Mouse (Mus musculus) liver, embryonic 15.5 days (tissue): ENCODE measurements around the gene Gtf2a1. TPM values are rescaled to one million over a fixed set of nuclear protein-coding genes. Genes with fewer than 3 reads are reported as not detected.

Source experiments
- ATAC-seq: fragments of 200-750 bp; cut with Nextera tagmentation; 2 replicates; pipeline ENCODE4 v1.8.0; 2017; ENCODE audit warnings: moderate number of reproducible peaks, mild to moderate bottlenecking, moderate library complexity; ENCODE audit not compliant: insufficient read depth
- H3K27ac ChIP-seq: fragments of 300-500 bp; sonication (generic); replicated peaks from 2 replicates; pipeline ENCODE4 v1.5.1; 2015; ENCODE audit warnings: mild to moderate bottlenecking, inconsistent platforms
- H3K27me3 ChIP-seq: fragments of 300-500 bp; sonication (generic); 2 replicates; pipeline ENCODE4 v1.6.1; 2015; ENCODE audit warnings: mild to moderate bottlenecking, inconsistent platforms
- H3K36me3 ChIP-seq: fragments of 300-500 bp; sonication (generic); replicated peaks from 2 replicates; pipeline ENCODE4 v1.6.1; 2015; ENCODE audit warnings: moderate library complexity, mild to moderate bottlenecking, inconsistent platforms
- H3K4me1 ChIP-seq: fragments of 300-500 bp; sonication (generic); replicated peaks from 2 replicates; pipeline ENCODE4 v1.6.1; 2015; ENCODE audit warnings: inconsistent platforms
- H3K4me2 ChIP-seq: fragments of 300-500 bp; sonication (generic); 2 replicates; pipeline ENCODE4 v1.6.1; 2015; ENCODE audit warnings: moderate library complexity, mild to moderate bottlenecking, inconsistent platforms
- H3K4me3 ChIP-seq: fragments of 300-500 bp; sonication (generic); replicated peaks from 2 replicates; pipeline ENCODE4 v1.5.1; 2015; ENCODE audit warnings: mild to moderate bottlenecking, inconsistent platforms
- H3K9ac ChIP-seq: fragments of 300-500 bp; sonication (generic); 2 replicates; pipeline ENCODE4 v1.6.1; 2015; ENCODE audit warnings: moderate library complexity, mild to moderate bottlenecking, inconsistent platforms
- H3K9me3 ChIP-seq: fragments of 300-500 bp; sonication (generic); replicated peaks from 2 replicates; pipeline ENCODE4 v1.6.1; 2016; ENCODE audit warnings: inconsistent platforms
- WGBS: fragments of 180-500 bp; shearing (Covaris S2); methylation state at CpG from one replicate; pipeline ENCODE4 v1.1.7; 2015; ENCODE audit warnings: mixed read lengths; ENCODE audit not compliant: insufficient replicate concordance; 5-methylcytosine and 5-hydroxymethylcytosine counted together
- polyA plus RNA-seq: library from polyadenylated mRNA; unstranded; fragments of >200 nt; fragmentation: Nextera tagmentation; extraction: Ambion mirVana; gene quantifications from 2 replicates; pipeline ENCODE4 v1.2.1, GENCODE M21; 2015

Gene Gtf2a1
- 15.3 and 16.1 TPM in 2 replicates for polyA plus RNA-seq

DNA sequence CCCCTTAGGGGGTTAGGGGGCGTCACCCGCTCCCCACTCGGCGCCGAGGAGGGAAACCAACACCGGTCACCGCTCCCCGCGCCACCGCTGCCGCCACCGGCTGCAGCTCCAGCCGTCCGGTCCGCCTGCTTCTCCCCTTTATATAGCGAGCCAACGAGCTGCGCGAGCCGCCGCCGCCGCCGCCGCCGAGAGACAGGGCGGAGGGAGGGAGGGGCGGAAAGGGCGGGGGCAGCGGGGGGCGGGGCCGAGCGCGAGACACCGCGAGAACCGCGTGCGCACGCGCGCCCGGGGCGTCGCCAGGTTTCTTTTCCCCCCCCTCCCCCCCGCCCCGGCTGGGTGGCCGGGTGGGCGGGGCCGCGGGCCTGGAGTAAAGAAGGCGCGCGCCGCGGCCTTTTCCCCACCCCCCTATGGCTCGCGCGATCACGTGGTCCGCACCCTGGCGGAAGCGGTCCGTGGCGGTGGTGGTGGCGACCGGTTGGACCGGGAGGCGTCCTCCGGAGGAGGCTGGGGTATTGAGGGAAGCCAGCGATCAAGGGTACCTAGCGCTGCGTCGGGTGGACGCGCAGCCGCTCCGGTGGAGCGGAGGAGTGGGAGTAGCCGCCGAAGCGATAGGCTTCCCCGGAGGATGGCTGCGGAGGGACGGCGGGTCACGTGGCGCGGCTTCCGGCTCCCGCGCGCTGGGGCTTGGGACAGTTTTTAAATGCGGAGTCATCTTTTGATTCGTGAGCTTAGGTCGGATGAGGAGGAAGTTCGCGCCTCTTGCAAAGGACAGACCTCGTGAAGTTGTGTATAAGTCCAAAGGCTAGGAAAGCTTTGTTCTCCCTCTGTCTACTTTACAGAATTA, at the start of gene Gtf2a1:
Gene Gtf2a1, minus strand, starts transcription at position 641 of the 844 bp plus-strand sequence.
- Histone ChIP-seq H3K27ac (peak within 1 kb of the TSS; percentile 99), H3K9ac (peak within 1 kb of the TSS; percentile 99), H3K36me3 (peaks cover 10% of the 10 kb centered on the region), H3K4me1 (peaks cover 27% of the 10 kb centered on the region), H3K4me2 (peak within 1 kb of the TSS; percentile 87), H3K27me3 (no peaks in the 10 kb centered on the region), H3K9me3 (no peaks in the 10 kb centered on the region), H3K4me3 (peak within 1 kb of the TSS; percentile 91)
- under 1% methylated on average over 89 of the region's 99 CpGs for WGBS
- peak; percentile 82 for ATAC-seq

DNA sequence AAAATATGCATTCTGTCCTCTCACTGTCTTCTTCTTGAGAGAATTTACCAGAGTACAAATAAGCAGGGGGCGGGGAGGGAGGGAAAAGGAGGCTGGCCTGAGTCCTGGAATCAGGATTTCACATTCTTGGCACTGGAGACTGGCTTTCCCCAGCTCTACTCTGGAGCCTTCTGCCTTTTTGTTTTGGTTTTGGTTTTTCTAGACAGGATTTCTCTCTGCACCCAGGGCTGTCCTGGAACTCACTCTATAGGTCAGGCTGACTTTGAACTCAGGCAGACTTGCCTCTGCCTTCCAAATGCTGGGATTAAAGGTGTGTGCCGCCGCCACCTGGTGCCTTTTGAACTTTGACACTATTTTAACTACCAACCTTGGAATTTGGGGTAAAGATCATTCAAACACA, 48.1 kb upstream of the Gtf2a1 start:
- H3K4me1 ChIP-seq: 0 out of 2 replicates have a peak, but pooled peaks cover 4% of the 10 kb centered on the region
- no peak overlapping the region for H3K4me2 ChIP-seq
- H3K9me3 ChIP-seq: no peaks in the 10 kb centered on the region
- H3K36me3 ChIP-seq: peaks cover 6% of the 10 kb centered on the region; the same call in 1 of the 2 replicates
- no peak overlapping the region for H3K9ac ChIP-seq
- no peak for ATAC-seq
- H3K4me3 ChIP-seq: no peak overlapping the region
- no peak overlapping the region for H3K27ac ChIP-seq
- no peaks in the 10 kb centered on the region for H3K27me3 ChIP-seq
- WGBS: 61% methylated on average over 3 of the region's 3 CpGs

DNA sequence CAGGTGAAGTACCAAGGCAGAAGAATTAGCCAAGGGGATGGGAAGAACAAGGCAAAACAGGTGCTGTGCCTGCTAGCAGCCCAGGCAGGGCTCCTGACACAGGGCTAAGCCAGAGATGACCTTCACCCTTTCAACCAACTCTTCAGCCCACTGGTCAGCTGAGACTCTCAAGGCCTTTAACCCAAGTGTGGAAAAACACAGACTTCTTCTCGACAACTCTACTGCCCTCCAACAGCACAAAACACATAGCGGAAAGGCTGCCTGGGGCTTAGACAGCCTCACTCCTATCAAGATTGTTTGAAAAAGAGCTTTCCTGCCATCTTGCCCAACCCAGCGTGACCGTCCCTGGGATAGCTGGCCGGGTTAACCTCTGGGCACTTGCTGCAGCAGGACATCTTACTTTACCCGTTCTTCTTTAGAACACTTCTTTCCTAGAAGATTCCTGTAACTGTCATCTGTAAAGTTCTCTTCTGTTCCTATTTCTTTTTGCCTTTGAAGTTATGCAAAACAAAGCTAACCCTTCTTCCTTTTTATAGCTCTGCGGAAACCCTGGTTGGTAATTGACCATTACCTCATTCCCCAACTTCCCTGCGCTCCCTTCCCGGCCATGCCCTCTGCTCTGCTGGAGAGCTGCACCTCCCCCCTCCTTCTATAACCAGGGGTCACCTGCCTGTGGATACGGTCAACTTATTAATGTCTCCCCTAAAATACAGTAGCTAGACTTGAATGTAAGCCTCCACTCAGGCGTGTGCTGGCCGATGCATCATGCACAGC, 47.0 kb upstream of the Gtf2a1 start:
- ATAC-seq: no peak
- H3K27me3 ChIP-seq: no peaks in the 10 kb centered on the region
- no peaks in the 10 kb centered on the region for H3K9me3 ChIP-seq
- H3K36me3 ChIP-seq: peaks cover 6% of the 10 kb centered on the region; the same call in 1 of the 2 replicates
- H3K4me2 ChIP-seq: no peak overlapping the region
- 65% methylated on average over 12 of the region's 12 CpGs for WGBS
- no peak overlapping the region for H3K27ac ChIP-seq
- H3K4me1 ChIP-seq: 0 out of 2 replicates have a peak, but pooled peaks cover 4% of the 10 kb centered on the region
- no peak overlapping the region for H3K4me3 ChIP-seq
- H3K9ac ChIP-seq: no peak overlapping the region

DNA sequence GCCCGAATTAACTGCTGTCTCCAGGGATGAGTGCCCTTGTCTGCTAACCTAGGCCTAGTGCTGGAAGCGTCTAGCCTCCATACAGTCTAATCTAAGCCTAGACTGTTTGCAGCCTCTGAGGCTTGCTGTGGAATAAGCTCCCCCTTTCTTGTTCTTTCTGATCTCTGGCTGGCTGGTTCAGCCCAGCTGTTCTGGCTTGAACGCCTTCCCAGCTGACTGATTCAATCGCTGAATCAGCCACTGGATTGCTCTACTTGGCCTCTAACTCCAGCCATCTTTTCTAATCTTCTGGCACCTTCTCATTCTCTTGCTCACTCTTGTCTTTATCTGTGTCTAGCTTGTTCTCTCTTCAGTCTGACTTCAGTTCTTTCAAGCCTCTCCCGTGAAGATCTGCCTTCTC, 36.2 kb upstream of the Gtf2a1 start:
- no peak overlapping the region for H3K4me3 ChIP-seq
- H3K27me3 ChIP-seq: no peaks in the 10 kb centered on the region
- no peaks in the 10 kb centered on the region for H3K9me3 ChIP-seq
- H3K9ac ChIP-seq: no peak overlapping the region
- no peak overlapping the region for H3K27ac ChIP-seq
- H3K4me1 ChIP-seq: no peaks in the 10 kb centered on the region
- H3K4me2 ChIP-seq: no peak overlapping the region
- ATAC-seq: no peak
- 57% methylated on average over 5 of the region's 5 CpGs for WGBS
- H3K36me3 ChIP-seq: no peaks in the 10 kb centered on the region

DNA sequence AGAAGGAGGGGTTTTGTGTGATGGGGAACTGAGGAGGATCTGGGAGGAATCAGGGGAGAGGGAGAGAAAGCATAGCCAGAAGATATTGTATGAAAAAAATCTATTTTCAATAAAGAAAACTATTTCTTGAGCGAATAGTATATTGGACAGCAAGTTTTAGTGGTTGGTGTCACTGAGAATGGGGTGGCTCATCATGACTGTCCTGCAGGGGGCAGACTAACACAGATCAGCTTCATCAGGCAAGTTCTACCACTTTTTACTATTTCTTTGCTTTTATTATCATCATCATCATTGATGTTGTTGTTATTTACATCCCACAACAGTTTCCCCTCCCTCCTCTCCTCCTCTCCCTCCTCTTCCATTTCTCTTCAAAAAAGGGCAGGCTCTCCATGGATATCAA, 34.7 kb upstream of the Gtf2a1 start:
- no peak overlapping the region for H3K9ac ChIP-seq
- no peaks in the 10 kb centered on the region for H3K36me3 ChIP-seq
- H3K4me1 ChIP-seq: no peaks in the 10 kb centered on the region
- no peak overlapping the region for H3K27ac ChIP-seq
- no peak overlapping the region for H3K4me2 ChIP-seq
- ATAC-seq: no peak
- H3K9me3 ChIP-seq: no peaks in the 10 kb centered on the region
- H3K4me3 ChIP-seq: no peak overlapping the region
- no peaks in the 10 kb centered on the region for H3K27me3 ChIP-seq
- WGBS: 35% methylated on average over 1 of the region's 1 CpGs

DNA sequence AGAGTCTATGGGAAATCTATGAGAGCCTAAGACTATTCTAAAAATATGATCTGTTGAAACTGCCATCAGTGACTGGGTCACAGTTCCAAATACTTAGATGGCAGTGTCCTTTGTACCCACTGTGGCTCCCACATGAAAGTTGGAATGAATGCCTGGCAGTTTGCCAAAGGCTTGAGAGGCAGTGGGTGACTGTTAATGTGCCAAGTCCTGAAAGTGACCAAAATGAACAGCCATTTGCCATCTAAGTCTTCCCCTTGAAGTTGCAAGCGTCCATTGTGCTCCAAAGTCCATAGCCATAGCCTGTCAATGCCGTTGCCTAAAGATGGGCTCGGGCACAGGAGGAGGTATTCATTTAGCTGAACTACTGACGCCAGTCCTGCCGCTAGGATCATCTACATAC, 19.1 kb upstream of the Gtf2a1 start:
- Histone ChIP-seq H3K27ac (no peak overlapping the region), H3K4me3 (no peak overlapping the region), H3K36me3 (no peaks in the 10 kb centered on the region), H3K4me2 (no peak overlapping the region), H3K4me1 (no peaks in the 10 kb centered on the region), H3K9me3 (no peaks in the 10 kb centered on the region), H3K9ac (no peak overlapping the region), H3K27me3 (no peaks in the 10 kb centered on the region)
- ATAC-seq: no peak
- WGBS: 68% methylated on average over 5 of the region's 5 CpGs

DNA sequence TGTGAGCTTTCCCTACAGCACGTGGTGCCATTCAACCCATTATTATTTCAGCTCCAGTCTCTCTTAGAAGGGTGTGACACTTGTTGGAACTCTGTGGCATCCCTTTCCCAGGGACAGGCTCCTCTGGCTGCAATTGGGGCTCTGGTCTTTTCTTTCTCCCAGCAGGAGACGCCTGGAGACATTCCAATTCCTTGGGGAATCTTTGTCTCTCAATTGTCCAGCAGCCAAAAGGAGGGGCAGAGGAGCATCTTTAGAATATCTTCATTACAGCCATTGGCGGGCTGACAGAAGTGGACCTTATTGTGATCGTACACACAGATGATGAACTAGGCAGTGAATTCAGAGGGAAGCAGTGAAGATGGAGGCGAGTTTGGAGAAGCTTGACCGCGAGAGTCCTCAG, 17.4 kb upstream of the Gtf2a1 start:
- Histone ChIP-seq H3K9me3 (no peaks in the 10 kb centered on the region), H3K36me3 (no peaks in the 10 kb centered on the region), H3K9ac (no peak overlapping the region), H3K4me2 (no peak overlapping the region), H3K4me3 (no peak overlapping the region), H3K27ac (no peak overlapping the region), H3K27me3 (no peaks in the 10 kb centered on the region), H3K4me1 (no peaks in the 10 kb centered on the region)
- no peak for ATAC-seq
- WGBS: 55% methylated on average over 7 of the region's 7 CpGs

DNA sequence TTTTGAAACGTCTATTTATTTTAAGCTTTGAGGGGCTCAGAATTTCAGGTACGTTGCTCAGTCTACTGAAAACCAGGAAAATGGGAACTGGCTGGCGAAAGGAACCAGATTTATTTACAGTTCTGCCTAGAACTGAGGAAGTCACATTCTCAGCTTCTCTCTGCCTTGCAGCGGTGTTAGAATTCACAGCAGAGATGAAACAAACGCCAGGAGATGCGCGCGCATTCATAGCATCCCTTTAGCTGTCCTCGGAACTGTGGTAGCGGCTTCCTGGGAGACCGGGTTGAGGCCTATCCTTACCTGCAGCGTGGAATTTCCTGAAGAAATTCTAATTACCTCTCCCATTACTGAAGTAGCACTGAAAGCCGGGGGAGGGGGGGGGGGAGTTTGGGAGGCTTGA, 16.4 kb upstream of the Gtf2a1 start:
- no peak for ATAC-seq
- 69% methylated on average over 13 of the region's 13 CpGs for WGBS
- H3K4me2 ChIP-seq: no peak overlapping the region
- no peak overlapping the region for H3K27ac ChIP-seq
- H3K27me3 ChIP-seq: no peaks in the 10 kb centered on the region
- H3K4me1 ChIP-seq: no peaks in the 10 kb centered on the region
- H3K36me3 ChIP-seq: no peaks in the 10 kb centered on the region
- no peak overlapping the region for H3K4me3 ChIP-seq
- no peaks in the 10 kb centered on the region for H3K9me3 ChIP-seq
- H3K9ac ChIP-seq: no peak overlapping the region

DNA sequence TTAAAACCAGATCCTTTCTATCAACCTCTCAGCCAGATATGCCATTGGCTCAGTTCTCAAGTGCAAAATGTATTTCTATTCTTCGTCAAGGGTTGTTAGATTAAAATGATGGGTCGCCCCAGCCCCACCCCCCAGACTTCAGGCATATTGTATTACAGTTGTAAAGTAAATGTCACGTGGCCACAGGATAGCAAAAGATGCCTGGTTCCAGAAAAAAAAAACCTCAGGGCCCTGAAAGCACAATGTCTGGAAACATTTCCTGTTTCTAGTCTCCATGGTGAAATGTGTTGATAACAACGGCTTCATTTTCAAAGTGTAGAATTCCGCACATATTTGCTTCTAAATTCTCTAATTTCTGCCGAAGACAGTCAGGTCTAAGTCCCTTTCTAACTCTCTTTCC, 14.3 kb upstream of the Gtf2a1 start:
- Histone ChIP-seq H3K36me3 (no peaks in the 10 kb centered on the region), H3K4me3 (no peak overlapping the region)
- ATAC-seq: no peak

DNA sequence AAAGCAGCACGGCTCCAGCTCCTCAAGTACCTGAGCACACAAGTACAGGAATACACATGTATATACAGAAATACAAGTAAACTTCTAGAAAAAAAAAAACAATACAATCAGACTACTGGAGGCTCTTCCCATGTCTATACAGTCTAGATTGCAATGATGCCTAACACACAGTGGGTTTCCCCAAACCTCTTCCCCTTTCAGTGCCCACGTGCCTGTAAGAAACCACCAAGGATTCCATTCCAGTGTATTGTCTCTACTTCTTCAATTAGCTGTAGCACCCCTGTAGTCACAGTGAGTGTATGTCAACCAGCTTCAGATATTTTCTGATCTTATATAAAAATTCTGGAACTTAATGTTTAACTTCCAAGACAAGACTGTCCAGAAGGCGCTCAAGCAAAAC, 1.8 kb upstream of the Gtf2a1 start:
- H3K4me3 ChIP-seq: no peak overlapping the region
- no peaks in the 10 kb centered on the region for H3K36me3 ChIP-seq
- H3K27ac ChIP-seq: no peak overlapping the region
- no peak overlapping the region for H3K4me2 ChIP-seq
- WGBS: 71% methylated on average over 3 of the region's 3 CpGs
- no peak for ATAC-seq
- H3K27me3 ChIP-seq: no peaks in the 10 kb centered on the region
- H3K4me1 ChIP-seq: peaks cover 21% of the 10 kb centered on the region
- no peak overlapping the region for H3K9ac ChIP-seq
- H3K9me3 ChIP-seq: no peaks in the 10 kb centered on the region

More for the DNA sequence above, 14.3 kb upstream of the Gtf2a1 start:
- no peaks in the 10 kb centered on the region for H3K27me3 ChIP-seq
- H3K9me3 ChIP-seq: no peaks in the 10 kb centered on the region
- 42% methylated on average over 6 of the region's 6 CpGs for WGBS
- H3K9ac ChIP-seq: no peak overlapping the region
- no peak overlapping the region for H3K4me2 ChIP-seq
- no peak overlapping the region for H3K27ac ChIP-seq
- H3K4me1 ChIP-seq: no peaks in the 10 kb centered on the region

DNA sequence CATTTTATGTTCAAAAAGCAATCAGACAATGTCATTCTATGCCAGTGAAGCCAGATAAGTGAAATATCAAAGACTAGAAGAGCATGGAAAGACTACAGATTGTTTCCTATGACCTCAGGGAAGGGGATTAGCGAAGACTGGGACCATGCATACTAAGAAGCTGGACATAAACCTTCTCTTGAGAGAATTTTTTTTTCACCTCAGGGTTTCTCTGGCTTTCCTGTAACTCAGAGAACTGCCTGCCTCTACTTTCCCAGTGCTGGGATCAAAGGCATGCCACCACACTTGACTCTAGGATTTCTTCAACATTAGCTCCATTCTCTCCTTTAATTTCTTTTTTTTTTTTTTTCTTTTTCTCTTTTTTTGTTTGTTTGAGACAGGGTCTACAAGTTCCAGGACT, 904 bp upstream of the Gtf2a1 start:
- peaks cover 25% of the 10 kb centered on the region for H3K4me1 ChIP-seq
- H3K9me3 ChIP-seq: no peaks in the 10 kb centered on the region
- WGBS: 86% methylated on average over 1 of the region's 1 CpGs
- peak overlapping the region; percentile 77; the same call in 1 of the 2 replicates for H3K9ac ChIP-seq
- peak overlapping the region; percentile 87 for H3K4me2 ChIP-seq
- peak overlapping the region; percentile 91 for H3K4me3 ChIP-seq
- H3K36me3 ChIP-seq: no peaks in the 10 kb centered on the region
- peak overlapping the region; percentile 89 for H3K27ac ChIP-seq
- no peak for ATAC-seq
- H3K27me3 ChIP-seq: no peaks in the 10 kb centered on the region
